Comparison of ENCODE assay signal across 9 mouse cellular contexts in the genomic region with DNA sequence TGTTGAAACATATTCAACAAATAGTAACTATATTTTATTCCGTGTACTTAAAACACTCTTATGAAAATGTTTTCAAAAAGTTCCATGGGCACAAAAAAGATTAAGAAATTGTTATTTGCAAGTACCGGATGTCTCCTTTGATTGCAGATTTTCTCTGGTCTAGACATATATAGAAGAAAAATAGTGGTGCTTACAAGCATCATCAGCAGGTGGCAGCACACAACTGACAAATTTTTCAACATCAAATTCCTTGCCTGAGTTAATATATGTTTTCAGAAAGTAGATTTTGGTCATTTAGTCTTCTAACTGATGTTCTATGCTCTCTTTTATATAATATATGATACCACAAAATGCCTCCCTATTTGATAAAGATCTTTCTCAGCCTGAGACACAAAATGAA. TPM values are rescaled to one million over a fixed set of nuclear protein-coding genes. Genes with fewer than 3 reads are reported as not detected.
A peak's percentile ranks its signal among the peaks of the same experiment; 100 is the strongest.
DNase-seq lines count a peak whose midpoint lies in the region; ATAC-seq and TF ChIP-seq lines count a peak whose summit lies in the region.
"Had no signal": no experiment of that assay in that cellular context is flagged by ENCODE, and none has a peak within 500 bp of the region (broad histone marks: within the 10 kb centered on the region; RNA-seq: fewer than 3 reads in every experiment).

No protein-coding gene starts in this region.

- no peak for TF ChIP-seq CTCF in spleen, adult 2 months (IDR thresholded peaks at IDR 0.05; ENCODE audit: extremely low read depth, insufficient read depth, insufficient read length, insufficient replicate concordance)
- peak; percentile 61 for TF ChIP-seq CTCF in liver, postnatal 0 days (IDR thresholded peaks at IDR 0.05; ENCODE audit: low read depth)

- WGBS in forebrain, embryonic 13.5 days, result 30% methylated on average over 2 of the region's 2 CpGs
- WGBS in forebrain, embryonic 12.5 days, result 38% methylated on average over 2 of the region's 2 CpGs
- 25% methylated on average over 2 of the region's 2 CpGs for WGBS in spleen, adult 2 months
- 23% methylated on average over 2 of the region's 2 CpGs for WGBS in liver, postnatal 0 days (ENCODE audit: insufficient replicate concordance)

- no peak overlapping the region for H3K27ac ChIP-seq in forebrain, embryonic 13.5 days
- no peak overlapping the region for H3K27ac ChIP-seq in forebrain, embryonic 12.5 days
- H3K27ac ChIP-seq in spleen, adult 2 months (ENCODE audit: insufficient read depth, low read length), result no peak overlapping the region
- no peak overlapping the region for H3K27ac ChIP-seq in liver, postnatal 0 days (ENCODE audit: low read depth)

- DNase-seq in spleen, adult 2 months (ENCODE audit: low read depth in 1 of 2, low spot score in 2 of 2), result peak; percentile 9 to 15
- no peak for DNase-seq in spleen, postnatal 4 days (ENCODE audit: low spot score in 2 of 2)
- DNase-seq in cerebellum, adult 9-11 months, result peak; percentile 47
- peak; percentile 38 for DNase-seq in liver, postnatal 0 days
- DNase-seq in right cerebral cortex, postnatal 4 days, result peak; percentile 60

- no peak for TF ChIP-seq EP300 in liver, postnatal 0 days (IDR thresholded peaks at IDR 0.05; ENCODE audit: low read depth)

- no peaks in the 10 kb centered on the region for H3K36me3 ChIP-seq in forebrain, embryonic 13.5 days (ENCODE audit: poor library complexity, severe bottlenecking)
- H3K36me3 ChIP-seq in forebrain, embryonic 12.5 days (replicated peaks), result no peaks in the 10 kb centered on the region
- no peaks in the 10 kb centered on the region for H3K36me3 ChIP-seq in spleen, adult 2 months (ENCODE audit: control insufficient read depth, insufficient read depth, low read length)
- H3K36me3 ChIP-seq in liver, postnatal 0 days (replicated peaks; ENCODE audit: insufficient read depth, low read length), result no peaks in the 10 kb centered on the region

- H3K27me3 ChIP-seq in forebrain, embryonic 13.5 days, result no peaks in the 10 kb centered on the region
- no peaks in the 10 kb centered on the region for H3K27me3 ChIP-seq in forebrain, embryonic 12.5 days
- H3K27me3 ChIP-seq in spleen, adult 2 months (ENCODE audit: control insufficient read depth, insufficient read depth, low read length), result no peaks in the 10 kb centered on the region
- H3K27me3 ChIP-seq in liver, postnatal 0 days (ENCODE audit: insufficient read depth, low read length), result no peaks in the 10 kb centered on the region
- H3K27me3 ChIP-seq: megakaryocyte, embryonic 14.5 days had no signal

- H3K9ac ChIP-seq in forebrain, embryonic 13.5 days, result no peak overlapping the region
- H3K9ac ChIP-seq in forebrain, embryonic 12.5 days, result no peak overlapping the region
- no peak overlapping the region for H3K9ac ChIP-seq in liver, postnatal 0 days (replicated peaks)

- H3K9me3 ChIP-seq in forebrain, embryonic 13.5 days (replicated peaks), result no peaks in the 10 kb centered on the region
- no peaks in the 10 kb centered on the region for H3K9me3 ChIP-seq in forebrain, embryonic 12.5 days
- H3K9me3 ChIP-seq in liver, postnatal 0 days (ENCODE audit: low read length), result no peaks in the 10 kb centered on the region
- H3K9me3 ChIP-seq: megakaryocyte, embryonic 14.5 days had no signal

- ATAC-seq in forebrain, embryonic 13.5 days, result 0 out of 2 replicates have a peak, but pooled peaks have one; percentile 68
- no peak for ATAC-seq in forebrain, embryonic 12.5 days (ENCODE audit: low FRiP score)
- peak; percentile 94 for ATAC-seq in inflammation-experienced regulatory T-cells, adult 6 months
- no peak for ATAC-seq in liver, postnatal 0 days

- no peak for TF ChIP-seq POLR2A in spleen, adult 2 months (IDR thresholded peaks at IDR 0.05; ENCODE audit: low read depth, low read length)

- H3K4me3 ChIP-seq in forebrain, embryonic 13.5 days, result no peak overlapping the region
- H3K4me3 ChIP-seq in forebrain, embryonic 12.5 days (replicated peaks), result no peak overlapping the region
- no peak overlapping the region for H3K4me3 ChIP-seq in spleen, adult 2 months (ENCODE audit: extremely low read depth, insufficient read depth, insufficient read length)
- H3K4me3 ChIP-seq in liver, postnatal 0 days (ENCODE audit: low read depth, low read length), result no peak overlapping the region
- H3K4me3 ChIP-seq: megakaryocyte, embryonic 14.5 days had no signal

- no peak overlapping the region for H3K4me2 ChIP-seq in forebrain, embryonic 13.5 days
- H3K4me2 ChIP-seq in forebrain, embryonic 12.5 days, result no peak overlapping the region
- H3K4me2 ChIP-seq in liver, postnatal 0 days (ENCODE audit: low read depth, low read length), result no peak overlapping the region

- no peaks in the 10 kb centered on the region for H3K4me1 ChIP-seq in forebrain, embryonic 13.5 days
- no peaks in the 10 kb centered on the region for H3K4me1 ChIP-seq in forebrain, embryonic 12.5 days
- H3K4me1 ChIP-seq in spleen, adult 2 months (ENCODE audit: control insufficient read depth, insufficient read depth, insufficient read length), result no peaks in the 10 kb centered on the region
- no peaks in the 10 kb centered on the region for H3K4me1 ChIP-seq in liver, postnatal 0 days (ENCODE audit: insufficient read depth)
- H3K4me1 ChIP-seq: megakaryocyte, embryonic 14.5 days had no signal

RNA-seq across cellular contexts. Expression of gene Tigd2, which starts 41.0 kb away (rescaled TPM):
- polyA plus RNA-seq in forebrain, embryonic 13.5 days (2015; fragmentation: Nextera tagmentation; extraction: Ambion mirVana), result 8.4 and 9.0 TPM in 2 replicates
- 9.1 and 9.7 TPM in 2 replicates for polyA plus RNA-seq in forebrain, embryonic 12.5 days (2016; fragmentation: Nextera tagmentation; extraction: Ambion mirVana)
- 3.6 and 5.1 TPM in 2 replicates for polyA plus RNA-seq in spleen, adult 2 months (2012; rRNA removed)
- 10 to 100 TPM; 17.4 to 31.5 (median 30.5) TPM for polyA plus RNA-seq in inflammation-experienced regulatory T-cells, adult 6 months (2017; shearing (Covaris generic))
- polyA plus RNA-seq in liver, postnatal 0 days (2015; fragmentation: Nextera tagmentation; extraction: Ambion mirVana), result 6.0 and 6.5 TPM in 2 replicates

Comparison
In these comparisons a context has a peak if more than half of its experiments do, and no peak if none do; other contexts are left out.
1. ATAC-seq: peak in forebrain, embryonic 13.5 days (single experiment) and inflammation-experienced regulatory T-cells, adult 6 months (single experiment); none in forebrain, embryonic 12.5 days (single experiment) and liver, postnatal 0 days (single experiment).
2. DNase-seq: peak in spleen, adult 2 months (2 of 2), cerebellum, adult 9-11 months (single experiment), liver, postnatal 0 days (single experiment) and right cerebral cortex, postnatal 4 days (single experiment); none in spleen, postnatal 4 days (0 of 2).